Mouse (Mus musculus) forelimb bud, embryonic 11.5 days (tissue): ENCODE measurements around the gene Asb12.
"Not testable (repeated sequence)": the region's sequence is repeated elsewhere in the genome, so short reads cannot be mapped to it uniquely, and the experiment has no call there.

Experiments used
- DNase-seq: peaks from one replicate; pipeline ENCODE4 v3.0.0-alpha.2; 2012; ENCODE audit warnings: low read depth, low spot score

Gene Asb12

GRCm38 (mm10) chrX:95557887-95558286 is at the start of gene Asb12, which contains the start of gene Pfn5:
Gene Asb12 (minus strand): TSS chrX:95557987.
Gene Pfn5 (plus strand): TSS chrX:95558104.
- DNase-seq = no peak

DNA sequence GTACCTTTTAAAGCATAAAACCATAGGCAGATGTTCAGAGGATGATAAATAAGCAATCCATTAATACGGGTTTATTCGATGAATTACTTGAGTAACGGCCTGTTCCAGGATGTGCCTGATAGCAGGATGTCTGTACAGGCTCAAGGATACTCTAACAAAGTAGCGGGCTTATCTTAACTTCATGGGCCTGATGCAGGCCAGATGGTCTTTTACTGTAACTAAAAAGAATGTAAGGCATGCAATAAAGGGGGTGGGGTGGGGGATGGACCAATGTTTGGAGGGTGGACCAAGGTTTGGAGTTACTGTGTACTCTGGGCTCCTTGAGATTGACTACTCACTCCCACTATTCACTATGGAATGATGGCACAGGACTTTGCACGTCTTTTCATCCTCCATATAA is 42.8 kb upstream of the Asb12 start:
- no peak for DNase-seq

DNA sequence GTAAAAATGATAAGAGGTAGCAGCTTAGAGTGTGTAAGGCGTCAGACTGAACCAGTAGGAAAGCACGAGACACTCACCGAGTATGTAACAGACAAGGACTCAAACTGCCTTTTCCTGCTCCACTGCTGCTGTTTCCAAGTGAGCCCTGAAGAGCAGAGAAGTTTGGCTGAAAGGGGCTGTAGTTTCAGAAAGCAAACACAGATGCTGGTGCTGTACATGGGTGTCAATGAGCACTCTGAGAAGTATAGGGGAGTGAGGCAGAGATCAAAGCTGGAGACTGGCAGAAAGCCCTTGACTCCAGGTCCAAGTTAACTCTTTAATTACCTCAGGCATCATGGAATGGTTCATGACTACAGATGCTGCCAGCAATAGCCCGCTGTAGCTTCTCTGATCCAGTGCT is 3.5 kb downstream of the Asb12 start:
- no peak for DNase-seq

- DNase-seq = not testable (repeated sequence)
Observed at GRCm38 (mm10) chrX:95535493-95535892, 22.3 kb downstream of the Asb12 start.

DNA sequence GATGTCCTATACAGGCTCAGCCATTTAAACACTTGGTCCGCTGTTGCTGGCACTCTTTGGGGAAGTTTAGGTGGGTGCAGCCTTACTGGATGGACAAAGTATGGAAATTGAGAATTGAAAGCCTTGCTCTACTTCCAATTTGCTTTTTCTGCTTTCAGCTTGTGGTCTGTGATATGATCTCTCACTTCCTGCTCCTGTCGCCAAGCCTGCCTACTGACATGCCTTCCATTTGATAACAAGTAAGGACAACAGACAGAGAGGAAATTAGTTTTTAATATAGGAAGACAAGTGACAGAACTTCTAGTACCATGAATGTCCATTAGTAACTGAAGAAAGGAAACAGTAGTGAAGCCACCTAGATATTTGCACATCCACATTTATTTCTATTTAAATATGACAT is 32.6 kb downstream of the Asb12 start:
- no peak for DNase-seq

- no peak for DNase-seq
Observed at GRCm38 (mm10) chrX:95523883-95524282, 33.9 kb downstream of the Asb12 start.

GRCm38 (mm10) chrX:95457166-95457565 is 100.6 kb downstream of the Asb12 start:
- no peak for DNase-seq

DNA sequence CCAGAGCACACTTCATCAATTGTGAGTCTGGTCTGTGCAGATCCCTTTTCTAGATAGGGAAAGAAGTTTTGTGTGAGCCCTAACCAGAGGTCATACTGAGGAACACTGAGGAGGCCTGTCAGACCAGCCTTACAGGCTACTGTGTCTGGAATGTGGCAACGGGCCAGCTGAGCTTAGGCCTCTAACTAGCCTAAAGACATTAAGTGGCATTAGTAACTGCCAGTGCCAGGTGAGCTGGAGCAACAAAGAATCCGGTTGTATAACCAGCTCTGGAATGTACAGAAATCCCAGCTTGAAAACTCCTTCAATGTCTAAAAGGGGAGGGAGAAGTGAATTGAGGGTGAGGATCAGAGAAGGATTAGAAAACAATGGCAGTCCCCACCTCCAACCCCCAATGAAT is 111.9 kb downstream of the Asb12 start:
- no peak for DNase-seq

DNA sequence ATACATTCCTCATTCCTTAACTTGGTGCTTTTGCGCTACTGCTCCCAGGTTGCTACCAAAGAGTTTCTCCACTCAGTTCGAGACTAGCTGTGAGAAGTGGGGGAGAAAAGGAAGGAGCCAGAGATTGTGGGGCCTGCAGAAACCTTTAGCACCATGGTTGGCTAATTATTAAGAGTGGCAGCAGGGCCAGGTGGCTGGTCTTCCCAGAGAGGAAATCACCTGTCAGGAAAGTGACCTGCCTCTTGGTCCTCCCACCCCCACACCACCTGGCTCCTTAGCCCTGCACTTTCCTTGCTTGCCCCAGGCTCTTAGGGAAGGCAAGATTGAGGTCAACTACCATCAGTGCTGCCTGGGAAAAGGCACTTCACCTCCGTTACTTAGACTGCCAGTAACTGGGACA is 112.6 kb downstream of the Asb12 start:
- DNase-seq = no peak

DNA sequence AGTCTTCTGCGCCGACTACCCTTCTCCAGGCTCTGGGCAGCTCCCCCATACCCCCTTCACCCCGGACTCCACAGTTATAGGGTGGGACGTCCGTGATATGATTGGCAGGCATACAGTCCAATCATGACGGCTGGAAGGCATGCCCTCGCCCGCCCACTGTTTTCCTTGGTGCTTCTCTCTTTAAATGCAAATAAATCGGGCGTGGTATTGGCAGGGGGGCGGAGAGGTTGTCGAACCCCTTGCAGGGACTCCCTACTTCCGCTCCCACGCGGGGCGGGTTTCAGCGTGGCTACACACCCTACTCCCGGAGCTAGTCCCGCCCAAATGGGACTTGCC is 113.0 kb downstream of the Asb12 start, which contains the start of gene Amer1:
Gene Amer1 (minus strand): TSS at position 97 of the 336 bp plus-strand sequence.
- DNase-seq = peak; percentile 90

- DNase-seq = peak; percentile 30
Observed at GRCm38 (mm10) chrX:95443898-95444775, 113.7 kb downstream of the Asb12 start.

DNA sequence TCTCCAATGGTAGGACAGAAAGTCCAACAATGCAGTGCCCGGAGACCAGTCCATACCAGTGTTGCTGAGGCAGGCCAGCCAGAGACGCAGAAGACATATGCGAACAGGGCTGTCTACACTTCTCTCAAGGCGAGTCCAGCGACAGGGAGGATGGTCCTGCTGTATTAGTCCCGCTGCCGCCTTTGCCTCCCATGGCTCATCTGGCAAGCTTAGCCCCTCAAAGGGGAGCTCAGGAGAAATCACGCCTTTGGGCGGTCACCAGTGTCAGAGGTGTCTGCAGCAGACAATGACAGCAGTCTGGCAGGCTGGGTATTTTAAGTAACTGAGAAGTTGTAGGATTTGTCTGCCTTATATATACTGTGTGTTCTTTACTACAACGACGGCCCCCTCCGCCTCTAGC is 114.4 kb downstream of the Asb12 start:
- no peak for DNase-seq

GRCm38 (mm10) chrX:95442261-95442660 is 115.5 kb downstream of the Asb12 start:
- no peak for DNase-seq

DNA sequence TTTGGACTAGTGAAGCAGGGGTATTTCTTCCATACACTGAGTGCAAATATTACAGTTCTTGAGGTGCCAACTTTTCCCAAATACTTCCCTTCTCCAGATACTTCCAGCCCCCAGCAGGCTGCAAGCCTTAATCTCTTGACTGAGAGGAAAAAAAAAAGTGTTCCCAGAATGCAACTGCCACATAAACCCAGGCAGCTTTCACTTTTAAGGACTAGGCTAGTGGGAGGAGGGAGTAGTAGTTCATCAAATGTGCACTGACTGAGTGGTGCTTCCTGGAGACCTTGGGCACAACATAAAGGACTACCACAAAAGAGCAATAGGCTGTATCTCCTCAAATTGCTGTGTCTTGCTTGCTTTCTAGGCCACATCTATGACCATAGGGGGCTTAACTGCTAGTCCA is 116.5 kb downstream of the Asb12 start:
- DNase-seq = no peak

GRCm38 (mm10) chrX:95438491-95438890 is 119.3 kb downstream of the Asb12 start:
- DNase-seq = no peak

GRCm38 (mm10) chrX:95437236-95437635 is 120.6 kb downstream of the Asb12 start:
- DNase-seq = no peak
